Mouse (Mus musculus) monocyte, adult 2 months (primary cell): ENCODE measurements around the gene Atp6v1d.

Source experiments
- DNase-seq, 2 experiments: peaks; one replicate each; pipeline ENCODE4 v3.0.0; 2022; ENCODE audit warnings: low spot score in 2 of 2, low read depth in 1 of 2

The Atp6v1d gene

GRCm38 (mm10) chr12:78800036-78800435, 61.4 kb downstream of the Atp6v1d start:
- no peak for DNase-seq

DNA sequence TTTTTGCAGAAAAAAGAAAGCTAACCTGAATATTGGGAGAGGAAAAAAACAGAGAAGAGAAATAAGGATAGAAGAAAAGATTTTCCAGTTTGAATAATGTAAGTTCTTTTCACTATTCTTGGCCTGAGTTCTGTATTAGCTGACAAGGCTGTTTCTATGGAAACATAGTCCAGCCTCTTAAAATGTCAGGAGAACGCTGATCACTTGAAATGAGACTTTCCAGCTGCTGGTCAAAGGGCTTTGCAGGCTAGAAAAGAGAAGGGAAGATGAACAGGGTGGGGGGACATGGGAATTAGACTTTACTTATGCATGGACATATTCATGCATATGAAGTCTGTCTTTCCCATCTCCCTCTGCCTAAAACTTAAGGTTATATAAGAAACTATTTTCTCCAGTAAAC, 67.2 kb downstream of the Atp6v1d start:
- no peak for DNase-seq

GRCm38 (mm10) chr12:78790791-78791190, 70.6 kb downstream of the Atp6v1d start:
- DNase-seq = no peak
